Mouse (Mus musculus): ENCODE data around the gene Map2k3. TPM values are rescaled to one million over a fixed set of nuclear protein-coding genes. Genes with fewer than 3 reads are reported as not detected.

Map2k3 gene
- total RNA-seq, 2 experiments from 2014 or later = 17.0 to 47.0 TPM

DNA sequence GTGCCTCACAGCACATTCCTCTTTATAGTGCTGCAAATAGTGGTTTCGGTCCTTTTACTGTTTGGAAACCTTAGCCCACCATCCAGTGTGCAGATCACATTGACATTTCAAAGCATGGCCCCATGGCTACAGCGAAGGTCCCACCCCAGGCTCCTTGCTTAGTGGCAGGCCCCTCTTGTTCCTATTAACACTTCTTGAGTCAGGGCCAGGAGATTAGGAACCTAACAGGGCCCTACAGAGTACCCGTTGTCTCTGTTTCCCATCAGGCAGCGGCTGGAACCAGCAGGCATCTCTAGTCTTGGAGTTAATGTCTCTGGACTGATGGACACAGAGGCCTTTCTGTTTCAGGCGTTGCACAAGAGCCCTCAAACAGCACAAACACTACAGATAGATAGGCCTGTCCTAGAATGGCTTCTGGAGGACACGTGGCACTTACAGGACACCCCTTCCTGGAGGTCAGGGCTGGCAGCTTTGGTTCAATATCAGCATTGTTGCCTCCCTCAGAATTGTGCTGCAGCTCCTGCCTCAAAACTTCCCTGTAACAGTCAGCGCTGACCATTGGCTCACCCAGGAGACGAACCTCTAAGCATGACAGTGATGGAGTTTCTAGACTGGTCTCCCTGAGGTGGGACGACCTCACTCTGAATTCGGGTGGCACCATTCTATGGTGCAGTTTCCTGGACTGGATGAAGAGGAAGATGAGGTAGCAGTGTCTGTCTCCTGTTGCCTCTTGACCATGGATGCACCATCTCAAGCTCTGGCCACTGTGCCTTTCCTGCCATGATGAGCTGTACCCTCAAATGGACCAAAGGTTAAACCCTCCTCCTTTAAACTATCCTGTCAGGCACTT lies 22.6 kb downstream of the Map2k3 start:
- ATAC-seq (replicated peaks; ENCODE audit: poor library complexity, severe bottlenecking) = no peak

DNA sequence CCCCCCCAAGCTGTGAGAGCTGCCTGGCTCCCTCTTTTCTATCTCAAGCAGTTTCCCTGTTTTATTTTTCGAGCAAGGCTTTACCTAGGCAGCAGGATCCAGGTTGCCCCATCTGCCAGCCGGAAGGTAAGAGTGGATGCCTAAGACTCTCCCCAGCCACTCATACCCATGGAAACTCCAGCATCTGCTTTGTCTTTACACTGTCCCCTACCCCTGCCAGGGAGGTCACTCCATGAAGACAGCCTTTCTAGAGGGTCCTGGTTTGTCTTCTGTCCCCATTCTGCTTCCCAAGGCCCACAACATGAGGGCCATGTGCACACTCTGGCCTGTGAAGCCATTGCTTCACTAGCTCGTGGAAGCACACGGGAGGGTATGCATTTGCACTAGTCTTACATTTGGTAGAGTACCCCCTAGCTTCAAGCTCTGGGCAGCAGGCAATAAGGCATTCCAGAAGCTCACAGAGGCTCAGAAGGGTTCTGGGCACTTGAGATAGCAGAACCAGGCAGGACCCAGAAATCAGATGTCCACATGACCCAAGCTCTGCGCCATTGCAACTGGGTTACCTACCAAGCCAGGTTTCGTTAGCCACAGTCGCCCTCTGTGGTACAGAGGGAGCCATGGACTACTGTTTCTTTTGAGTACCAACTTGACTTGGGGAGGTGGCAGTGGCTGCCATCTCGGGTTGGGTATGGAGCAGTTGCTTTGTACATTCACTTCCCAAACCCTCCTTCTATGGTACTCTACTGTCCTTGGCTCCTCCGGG lies 24.0 kb downstream of the Map2k3 start:
- ATAC-seq (replicated peaks; ENCODE audit: poor library complexity, severe bottlenecking) = no peak

GRCm38 (mm10) chr11:60958948-60959347 lies 27.1 kb downstream of the Map2k3 start:
- no peak for ATAC-seq (replicated peaks; ENCODE audit: poor library complexity, severe bottlenecking)

DNA sequence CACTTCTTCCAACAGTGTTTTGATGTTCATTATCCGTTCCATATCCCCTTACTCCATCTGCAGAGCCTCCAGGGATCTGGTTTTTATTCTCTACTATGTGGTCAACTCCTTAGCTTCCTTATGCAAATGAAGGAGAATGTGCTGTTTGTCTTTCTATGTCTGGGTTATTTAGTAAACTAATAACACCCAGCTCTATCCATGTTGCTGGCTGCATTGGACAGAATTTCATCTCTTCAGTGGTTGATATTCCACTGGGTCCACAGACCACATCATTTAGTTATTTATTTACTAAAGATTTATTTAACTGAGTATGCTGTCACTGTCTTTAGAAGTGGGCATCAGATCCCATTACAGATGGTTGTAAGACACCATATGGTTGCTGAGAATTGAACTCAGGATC lies 29.3 kb downstream of the Map2k3 start:
- no peak for ATAC-seq (replicated peaks; ENCODE audit: poor library complexity, severe bottlenecking)

GRCm38 (mm10) chr11:60962709-60963108 lies 30.9 kb downstream of the Map2k3 start:
- no peak for ATAC-seq (replicated peaks; ENCODE audit: poor library complexity, severe bottlenecking)

- no peak for ATAC-seq (replicated peaks; ENCODE audit: poor library complexity, severe bottlenecking)
Measured at GRCm38 (mm10) chr11:60966974-60967373, 35.1 kb downstream of the Map2k3 start.

DNA sequence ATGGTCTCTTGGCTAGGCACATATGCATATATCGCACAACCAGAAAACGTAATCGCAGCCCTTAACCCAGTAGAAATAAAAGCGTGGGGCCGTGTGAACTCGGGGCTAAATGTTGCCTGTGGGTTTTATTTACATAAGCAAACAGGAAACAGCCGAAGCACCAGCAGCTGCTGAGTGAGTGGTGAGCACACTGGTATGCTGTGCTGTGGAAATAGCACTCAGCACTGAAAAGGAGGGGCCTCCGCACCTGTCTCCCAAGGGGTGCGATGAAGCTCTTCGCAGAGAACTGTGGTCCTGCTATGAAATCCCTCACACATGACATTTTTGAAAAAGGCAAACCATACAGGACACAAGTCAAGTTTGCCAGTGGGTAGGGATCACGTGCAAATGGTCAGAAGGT lies 43.3 kb downstream of the Map2k3 start:
- no peak for ATAC-seq (replicated peaks; ENCODE audit: poor library complexity, severe bottlenecking)

GRCm38 (mm10) chr11:60976234-60976633 lies 44.4 kb downstream of the Map2k3 start:
- ATAC-seq (replicated peaks; ENCODE audit: poor library complexity, severe bottlenecking) = no peak

DNA sequence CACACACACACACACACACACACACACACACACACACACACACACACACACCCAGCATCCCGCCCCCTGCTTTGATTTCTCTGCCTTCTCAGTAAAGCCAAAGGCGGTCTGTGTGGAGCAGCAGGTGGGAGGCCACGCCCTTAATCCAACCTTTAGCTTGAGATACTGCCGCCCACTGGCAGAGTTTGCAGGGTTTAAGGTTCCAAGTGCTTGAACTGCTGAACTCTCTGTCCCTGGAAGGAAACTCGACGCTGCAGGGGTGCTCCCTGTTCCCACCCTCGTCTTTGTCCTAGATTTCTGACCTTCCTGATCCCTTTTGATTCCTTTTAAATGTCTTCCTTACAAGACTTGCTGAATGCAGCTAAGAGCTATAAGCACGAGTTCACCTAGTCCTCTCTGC lies 44.9 kb downstream of the Map2k3 start:
- no peak for ATAC-seq (replicated peaks; ENCODE audit: poor library complexity, severe bottlenecking)

DNA sequence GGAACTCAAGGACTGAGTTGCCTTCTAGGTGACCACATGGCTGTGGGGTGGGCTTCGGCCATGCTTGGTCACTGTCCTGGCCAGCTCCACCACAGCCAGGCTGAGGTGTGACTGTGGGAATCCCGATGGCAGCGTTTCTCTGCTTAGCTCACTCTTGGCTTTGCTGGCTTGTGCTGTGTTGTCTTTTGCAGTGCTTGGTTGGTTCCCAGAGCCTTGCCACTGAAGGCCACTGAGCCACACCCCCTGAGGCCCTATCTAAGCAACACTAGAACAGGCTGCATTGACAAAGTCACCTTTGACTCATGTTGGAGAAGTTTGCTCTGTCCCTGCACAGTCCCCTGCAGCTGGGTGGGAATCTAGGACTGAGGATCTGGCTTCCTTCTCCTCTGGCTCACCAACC lies 45.3 kb downstream of the Map2k3 start:
- no peak for ATAC-seq (replicated peaks; ENCODE audit: poor library complexity, severe bottlenecking)

DNA sequence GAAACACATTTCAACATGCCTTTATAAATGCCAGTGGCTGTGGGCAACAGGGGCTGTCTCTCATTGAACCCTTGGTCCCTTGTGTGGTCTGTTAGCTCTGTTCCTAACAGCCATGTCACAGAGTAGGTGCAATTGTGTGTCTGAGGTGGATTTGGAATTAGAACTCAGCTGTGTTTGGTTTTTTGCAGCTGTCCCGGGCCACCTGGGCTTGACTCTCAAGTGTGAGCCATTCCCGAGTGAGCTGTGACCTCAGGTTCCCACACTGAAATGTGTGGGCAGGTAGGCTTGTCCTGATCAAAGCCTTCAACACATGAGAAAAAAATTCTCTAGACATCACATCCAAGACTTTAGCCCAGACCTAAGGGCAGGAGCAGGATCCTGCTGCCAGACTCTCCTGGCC lies 46.8 kb downstream of the Map2k3 start:
- ATAC-seq (replicated peaks; ENCODE audit: poor library complexity, severe bottlenecking) = no peak

- ATAC-seq (replicated peaks; ENCODE audit: poor library complexity, severe bottlenecking) = no peak
Measured at GRCm38 (mm10) chr11:60979788-60980187, 48.0 kb downstream of the Map2k3 start.

DNA sequence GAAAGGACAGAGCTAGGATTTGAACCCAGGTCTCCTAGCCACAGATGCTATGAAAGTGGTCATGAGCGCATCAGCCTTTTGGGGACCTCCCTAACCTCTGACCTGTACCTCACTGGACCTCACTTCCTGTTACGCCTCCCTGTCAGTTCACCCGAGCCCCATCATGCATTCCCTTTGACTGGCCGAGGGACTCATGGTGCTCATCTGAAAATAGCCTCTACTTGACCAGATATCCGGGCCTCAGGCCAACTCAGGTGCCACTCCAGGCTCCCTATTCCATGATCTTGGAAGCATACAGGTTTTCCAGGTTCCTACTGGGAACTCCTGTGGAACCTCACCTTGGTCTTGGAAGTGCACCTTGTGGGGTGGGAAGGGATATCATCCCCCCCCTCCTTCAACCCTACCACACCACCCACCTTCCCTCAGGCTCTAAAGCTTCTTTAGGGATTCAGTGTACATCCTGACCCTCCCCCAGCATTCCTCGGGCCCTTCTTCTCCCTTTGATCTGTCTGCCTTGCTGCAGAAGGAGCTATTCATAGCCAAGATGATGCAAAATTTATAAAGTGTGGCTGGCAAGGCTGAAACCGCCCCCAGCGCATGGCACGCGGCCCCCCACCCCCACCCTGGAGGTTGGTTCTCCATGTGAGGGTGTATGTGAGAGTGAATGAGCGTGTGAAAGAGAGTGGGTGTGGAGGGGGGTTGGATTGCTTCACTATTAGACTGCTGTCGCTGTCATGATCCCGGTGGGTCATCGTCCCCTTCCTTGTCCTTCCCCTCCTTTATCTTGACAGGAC lies 50.1 kb downstream of the Map2k3 start:
- ATAC-seq (replicated peaks; ENCODE audit: poor library complexity, severe bottlenecking) = no peak

DNA sequence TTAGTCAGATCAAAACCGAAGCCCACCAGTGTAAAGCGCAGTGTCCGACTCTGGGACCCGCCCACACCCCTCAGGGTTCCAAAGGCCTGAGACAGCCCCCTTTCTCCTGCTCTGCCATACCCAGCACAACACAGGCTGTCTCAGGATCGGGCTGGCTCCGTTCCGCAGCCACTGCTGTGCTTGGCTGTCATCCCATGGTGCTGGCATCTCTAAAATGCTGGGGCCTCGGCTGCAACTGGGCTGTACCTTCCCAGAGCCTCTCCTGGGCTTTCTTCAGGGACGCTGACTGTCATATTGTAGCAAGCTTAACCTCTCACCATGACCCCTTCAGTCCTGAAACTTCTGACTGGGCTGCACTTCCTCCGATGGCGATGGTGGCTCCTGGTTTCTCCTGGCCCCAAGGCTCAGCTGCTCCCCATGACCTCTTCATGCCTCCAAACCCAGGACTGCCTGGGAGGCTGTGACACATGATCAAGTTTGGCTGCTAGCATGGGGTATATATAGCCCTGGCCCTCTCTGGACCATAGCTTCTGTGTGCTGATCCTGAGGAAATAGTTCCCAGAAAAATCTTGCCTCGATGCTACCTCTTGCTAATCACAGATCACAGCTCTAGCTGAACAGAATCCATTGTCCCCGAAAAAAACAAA lies 53.2 kb downstream of the Map2k3 start:
- ATAC-seq (replicated peaks; ENCODE audit: poor library complexity, severe bottlenecking) = no peak

- ATAC-seq (replicated peaks; ENCODE audit: poor library complexity, severe bottlenecking) = no peak
Measured at GRCm38 (mm10) chr11:60990428-60990827, 58.6 kb downstream of the Map2k3 start.

Other genes with a start within 250 kb of the Map2k3 start
- gene Llgl1, start 232.3 kb upstream of the Map2k3 start, total RNA-seq (2014; fragmentation: Nextera tagmentation) = 11.2 and 11.8 TPM in 2 replicates
- 3.2 TPM in 2 replicates for gene Llgl1, start 232.3 kb upstream of the Map2k3 start, total RNA-seq (2017)
- gene Flii, start 204.8 kb upstream of the Map2k3 start, total RNA-seq (2014; fragmentation: Nextera tagmentation) = 50.5 and 55.7 TPM in 2 replicates
- gene Flii, start 204.8 kb upstream of the Map2k3 start, total RNA-seq (2017) = 135 and 142 TPM in 2 replicates
- gene Mief2, start 203.6 kb upstream of the Map2k3 start, total RNA-seq (2014; fragmentation: Nextera tagmentation) = 4.1 and 6.4 TPM in 2 replicates
- gene Mief2, start 203.6 kb upstream of the Map2k3 start, total RNA-seq (2017) = 4.4 and 4.7 TPM in 2 replicates
- gene Top3a, start 154.7 kb upstream of the Map2k3 start, total RNA-seq (2014; fragmentation: Nextera tagmentation) = 17.7 and 25.5 TPM in 2 replicates
- 23.8 and 28.9 TPM in 2 replicates for gene Top3a, start 154.7 kb upstream of the Map2k3 start, total RNA-seq (2017)
- 29.0 and 36.9 TPM in 2 replicates for gene Smcr8, start 154.5 kb upstream of the Map2k3 start, total RNA-seq (2014; fragmentation: Nextera tagmentation)
- gene Smcr8, start 154.5 kb upstream of the Map2k3 start, total RNA-seq (2017) = 14.1 and 14.8 TPM in 2 replicates
- gene Shmt1, start 120.3 kb upstream of the Map2k3 start, total RNA-seq (2014; fragmentation: Nextera tagmentation) = 49.9 and 84.1 TPM in 2 replicates
- gene Shmt1, start 120.3 kb upstream of the Map2k3 start, total RNA-seq (2017) = 135 and 162 TPM in 2 replicates
- gene Dhrs7b, start 101.4 kb upstream of the Map2k3 start, total RNA-seq (2014; fragmentation: Nextera tagmentation) = 11.2 and 14.8 TPM in 2 replicates
- 15.4 and 18.2 TPM in 2 replicates for gene Dhrs7b, start 101.4 kb upstream of the Map2k3 start, total RNA-seq (2017)
- 31.5 and 35.4 TPM in 2 replicates for gene Tmem11, start 52.8 kb upstream of the Map2k3 start, total RNA-seq (2014; fragmentation: Nextera tagmentation)
- 67.1 and 72.3 TPM in 2 replicates for gene Tmem11, start 52.8 kb upstream of the Map2k3 start, total RNA-seq (2017)
- 1.6 and 4.7 TPM in 2 replicates for gene Natd1, start 17.3 kb upstream of the Map2k3 start, total RNA-seq (2014; fragmentation: Nextera tagmentation)
- 1.3 and 2.1 TPM in 2 replicates for gene Natd1, start 17.3 kb upstream of the Map2k3 start, total RNA-seq (2017)
- gene Kcnj12, start 90.5 kb downstream of the Map2k3 start, total RNA-seq (2014; fragmentation: Nextera tagmentation) = not detected in 2 replicates
- gene Kcnj12, start 90.5 kb downstream of the Map2k3 start, total RNA-seq (2017) = not detected in 2 replicates
- gene Tnfrsf13b, start 194.7 kb downstream of the Map2k3 start, total RNA-seq (2014; fragmentation: Nextera tagmentation) = 31.7 and 41.3 TPM in 2 replicates
- gene Tnfrsf13b, start 194.7 kb downstream of the Map2k3 start, total RNA-seq (2017) = 55.8 and 121 TPM in 2 replicates
- gene Usp22, start 243.0 kb downstream of the Map2k3 start, total RNA-seq (2014; fragmentation: Nextera tagmentation) = 23.3 and 34.2 TPM in 2 replicates
- 52.4 and 63.5 TPM in 2 replicates for gene Usp22, start 243.0 kb downstream of the Map2k3 start, total RNA-seq (2017)

All from granulocyte monocyte progenitor cell, adult 5-6 weeks (primary cell).